Mouse (Mus musculus): ENCODE measurements around the gene Rnf26.

- TF ChIP-seq TCF3 (IDR thresholded peaks at IDR 0.05; ENCODE audit: insufficient read length, low read depth), result no peak
- TF ChIP-seq MAX (IDR thresholded peaks at IDR 0.05; ENCODE audit: low read depth), result no peak
- peak; percentile 20 for TF ChIP-seq POLR2A (IDR thresholded peaks at IDR 0.05; ENCODE audit: insufficient read length, low read depth)
- TF ChIP-seq E2F4 (IDR thresholded peaks at IDR 0.05; ENCODE audit: insufficient read depth), result no peak
- TF ChIP-seq TCF12 (IDR thresholded peaks at IDR 0.05; ENCODE audit: insufficient read depth, poor library complexity, severe bottlenecking), result no peak
Observed at GRCm38 (mm10) chr9:44072599-44072915, 40.8 kb downstream of the Rnf26 start.
